ENCODE assay signal across 8 mouse cellular contexts in the genomic region with DNA sequence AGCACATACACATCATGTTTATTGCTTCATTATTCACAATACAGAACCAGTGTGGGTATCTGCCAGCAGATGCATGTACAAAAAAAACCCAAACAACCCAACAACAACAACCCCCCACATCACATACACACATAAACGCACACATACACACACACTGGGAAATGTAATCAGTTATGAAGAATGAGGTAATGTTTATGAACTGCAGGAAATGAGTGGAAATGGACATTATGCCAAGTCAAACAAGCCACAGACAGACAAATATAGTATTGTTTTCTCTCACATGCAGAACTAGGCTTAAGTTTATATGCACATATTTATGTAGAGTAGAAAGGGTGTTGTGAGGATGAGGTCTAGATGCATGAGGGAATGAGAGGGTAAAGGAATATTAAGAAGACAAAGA. TPM values are rescaled to one million over a fixed set of nuclear protein-coding genes. Genes with fewer than 3 reads are reported as not detected.
DNase-seq lines count a peak whose midpoint lies in the region; ATAC-seq lines count a peak whose summit lies in the region.

No protein-coding gene starts in this region.

- no peak for ATAC-seq in kidney, embryonic 16.5 days (ENCODE audit: low FRiP score, low TSS enrichment)
- ATAC-seq in forebrain, embryonic 14.5 days, result no peak
- ATAC-seq in limb, embryonic 15.5 days (ENCODE audit: insufficient number of reproducible peaks, low FRiP score, low TSS enrichment, low read depth), result no peak
- no peak for ATAC-seq in neural tube, embryonic 12.5 days (ENCODE audit: low FRiP score, low read depth)
- no peak for ATAC-seq in activated CD4-positive, CD25-positive, alpha-beta regulatory T cell, adult 4 months
- no peak for ATAC-seq in cerebellum, adult (ENCODE audit: insufficient number of reproducible peaks, low FRiP score, low TSS enrichment)

- no peaks in the 10 kb centered on the region for H3K27me3 ChIP-seq in kidney, embryonic 16.5 days (ENCODE audit: insufficient read depth, low read length)
- no peaks in the 10 kb centered on the region for H3K27me3 ChIP-seq in forebrain, embryonic 14.5 days (replicated peaks; ENCODE audit: control insufficient read depth, insufficient read depth, low read length)
- 0 out of 2 replicates have a peak, but pooled peaks cover 3% of the 10 kb centered on the region for H3K27me3 ChIP-seq in limb, embryonic 15.5 days
- H3K27me3 ChIP-seq in neural tube, embryonic 12.5 days (replicated peaks), result no peaks in the 10 kb centered on the region

- H3K9ac ChIP-seq in kidney, embryonic 16.5 days (replicated peaks; ENCODE audit: low read length), result no peak overlapping the region
- H3K9ac ChIP-seq in forebrain, embryonic 14.5 days (ENCODE audit: low read length), result no peak overlapping the region
- no peak overlapping the region for H3K9ac ChIP-seq in limb, embryonic 15.5 days
- H3K9ac ChIP-seq in neural tube, embryonic 12.5 days, result no peak overlapping the region

- no peak for DNase-seq in kidney, adult 11 months
- no peak for DNase-seq in forebrain, embryonic 14.5 days (ENCODE audit: low spot score)
- DNase-seq in right cerebral cortex, postnatal 25 days, result no peak

- H3K4me2 ChIP-seq in kidney, embryonic 16.5 days (replicated peaks; ENCODE audit: low read depth, low read length), result peak overlapping the region; percentile 51
- H3K4me2 ChIP-seq in forebrain, embryonic 14.5 days (ENCODE audit: low read length), result peak overlapping the region; percentile 61; the same call in 1 of the 2 replicates
- H3K4me2 ChIP-seq in limb, embryonic 15.5 days, result peak overlapping the region; percentile 53
- peak overlapping the region; percentile 64 for H3K4me2 ChIP-seq in neural tube, embryonic 12.5 days (replicated peaks)

- peaks cover 14% of the 10 kb centered on the region for H3K4me1 ChIP-seq in kidney, embryonic 16.5 days (ENCODE audit: insufficient read depth, low read length)
- H3K4me1 ChIP-seq in forebrain, embryonic 14.5 days (ENCODE audit: control insufficient read depth, insufficient read depth, low read length), result no peaks in the 10 kb centered on the region
- peaks cover 16% of the 10 kb centered on the region for H3K4me1 ChIP-seq in limb, embryonic 15.5 days
- H3K4me1 ChIP-seq in neural tube, embryonic 12.5 days, result no peaks in the 10 kb centered on the region

- 50% methylated on average over 1 of the region's 1 CpGs for WGBS in kidney, embryonic 16.5 days
- 87% methylated on average over 1 of the region's 1 CpGs for WGBS in forebrain, embryonic 14.5 days
- WGBS in limb, embryonic 15.5 days, result 58% methylated on average over 1 of the region's 1 CpGs
- WGBS in neural tube, embryonic 12.5 days, result 80% methylated on average over 1 of the region's 1 CpGs

- no peaks in the 10 kb centered on the region for H3K9me3 ChIP-seq in kidney, embryonic 16.5 days (ENCODE audit: low read length)
- H3K9me3 ChIP-seq in forebrain, embryonic 14.5 days (replicated peaks; ENCODE audit: control insufficient read depth, low read length), result no peaks in the 10 kb centered on the region
- no peaks in the 10 kb centered on the region for H3K9me3 ChIP-seq in limb, embryonic 15.5 days
- no peaks in the 10 kb centered on the region for H3K9me3 ChIP-seq in neural tube, embryonic 12.5 days

- H3K36me3 ChIP-seq in kidney, embryonic 16.5 days (ENCODE audit: insufficient read depth, low read length), result peaks cover 3% of the 10 kb centered on the region; the same call in 1 of the 2 replicates
- H3K36me3 ChIP-seq in forebrain, embryonic 14.5 days (ENCODE audit: control insufficient read depth, insufficient read depth, low read length), result 0 out of 2 replicates have a peak, but pooled peaks cover 3% of the 10 kb centered on the region
- peaks cover 11% of the 10 kb centered on the region; the same call in 1 of the 2 replicates for H3K36me3 ChIP-seq in limb, embryonic 15.5 days
- 0 out of 2 replicates have a peak, but pooled peaks cover 3% of the 10 kb centered on the region for H3K36me3 ChIP-seq in neural tube, embryonic 12.5 days

- peak overlapping the region; percentile 75 for H3K4me3 ChIP-seq in kidney, embryonic 16.5 days (ENCODE audit: low read length)
- no peak overlapping the region for H3K4me3 ChIP-seq in forebrain, embryonic 14.5 days (ENCODE audit: low read depth, low read length)
- H3K4me3 ChIP-seq in limb, embryonic 15.5 days, result peak overlapping the region; percentile 67
- H3K4me3 ChIP-seq in neural tube, embryonic 12.5 days, result no peak overlapping the region

- H3K27ac ChIP-seq in kidney, embryonic 16.5 days (ENCODE audit: low read length), result no peak overlapping the region
- H3K27ac ChIP-seq in forebrain, embryonic 14.5 days (ENCODE audit: low read depth, low read length), result no peak overlapping the region
- no peak overlapping the region for H3K27ac ChIP-seq in limb, embryonic 15.5 days
- no peak overlapping the region for H3K27ac ChIP-seq in neural tube, embryonic 12.5 days

RNA-seq across cellular contexts. Expression of a gene that starts 1.2 kb away (rescaled TPM):
- 43.3 and 55.4 TPM in 2 replicates for polyA plus RNA-seq in kidney, embryonic 16.5 days (2015; fragmentation: Nextera tagmentation; extraction: Ambion mirVana)
- polyA plus RNA-seq in forebrain, embryonic 14.5 days (2014; fragmentation: Nextera tagmentation; extraction: Ambion mirVana), result 7.9 and 8.7 TPM in 2 replicates
- polyA plus RNA-seq in limb, embryonic 15.5 days (2015; fragmentation: Nextera tagmentation; extraction: Ambion mirVana), result 44.8 and 46.3 TPM in 2 replicates
- 23.6 and 24.6 TPM in 2 replicates for polyA plus RNA-seq in neural tube, embryonic 12.5 days (2016; fragmentation: Nextera tagmentation; extraction: Ambion mirVana)
- polyA plus RNA-seq in activated CD4-positive, CD25-positive, alpha-beta regulatory T cell, adult 4 months (2017; shearing (Covaris generic)), result 10 to 100 TPM in 1 of 2 experiments, 1 to 10 TPM in 1; 9.0 to 13.8 TPM

RNA-seq across cellular contexts. Expression of a gene that starts 36.2 kb away (rescaled TPM):
- 16.1 and 16.9 TPM in 2 replicates for polyA plus RNA-seq in kidney, embryonic 16.5 days (2015; fragmentation: Nextera tagmentation; extraction: Ambion mirVana)
- 3.1 and 3.5 TPM in 2 replicates for polyA plus RNA-seq in forebrain, embryonic 14.5 days (2014; fragmentation: Nextera tagmentation; extraction: Ambion mirVana)
- polyA plus RNA-seq in limb, embryonic 15.5 days (2015; fragmentation: Nextera tagmentation; extraction: Ambion mirVana), result 11.3 and 12.7 TPM in 2 replicates
- polyA plus RNA-seq in neural tube, embryonic 12.5 days (2016; fragmentation: Nextera tagmentation; extraction: Ambion mirVana), result 8.6 and 9.3 TPM in 2 replicates
- 10 to 100 TPM; 10.3 to 10.4 TPM for polyA plus RNA-seq in activated CD4-positive, CD25-positive, alpha-beta regulatory T cell, adult 4 months (2017; shearing (Covaris generic))

RNA-seq across cellular contexts. Expression of a gene that starts 59.4 kb away (rescaled TPM):
- 382 and 413 TPM in 2 replicates for polyA plus RNA-seq in kidney, embryonic 16.5 days (2015; fragmentation: Nextera tagmentation; extraction: Ambion mirVana)
- polyA plus RNA-seq in forebrain, embryonic 14.5 days (2014; fragmentation: Nextera tagmentation; extraction: Ambion mirVana), result 124 and 136 TPM in 2 replicates
- polyA plus RNA-seq in limb, embryonic 15.5 days (2015; fragmentation: Nextera tagmentation; extraction: Ambion mirVana), result 242 and 254 TPM in 2 replicates
- 136 and 138 TPM in 2 replicates for polyA plus RNA-seq in neural tube, embryonic 12.5 days (2016; fragmentation: Nextera tagmentation; extraction: Ambion mirVana)
- polyA plus RNA-seq in activated CD4-positive, CD25-positive, alpha-beta regulatory T cell, adult 4 months (2017; shearing (Covaris generic)), result 1 to 10 TPM; 3.8 to 4.2 TPM

Comparison
In these comparisons a context has a peak if more than half of its experiments do, and no peak if none do; other contexts are left out.
1. H3K4me3 ChIP-seq: peak in kidney, embryonic 16.5 days (single experiment) and limb, embryonic 15.5 days (single experiment); none in forebrain, embryonic 14.5 days (single experiment) and neural tube, embryonic 12.5 days (single experiment).
2. RNA of a gene that starts 59.4 kb away (polyA plus RNA-seq): 382 to 413 TPM in kidney, embryonic 16.5 days, 242 to 254 TPM in limb, embryonic 15.5 days, 136 to 138 TPM in neural tube, embryonic 12.5 days and 124 to 136 TPM in forebrain, embryonic 14.5 days; 3.8 to 4.2 TPM in activated CD4-positive, CD25-positive, alpha-beta regulatory T cell, adult 4 months; every median in the first group is over 10 times any median in the second.
3. Peak in every context shown above with its lines, with median percentiles within 50 percentile points of each other: H3K4me2 ChIP-seq.